Comparison of ENCODE assay signal across 16 mouse cellular contexts in the genomic region with DNA sequence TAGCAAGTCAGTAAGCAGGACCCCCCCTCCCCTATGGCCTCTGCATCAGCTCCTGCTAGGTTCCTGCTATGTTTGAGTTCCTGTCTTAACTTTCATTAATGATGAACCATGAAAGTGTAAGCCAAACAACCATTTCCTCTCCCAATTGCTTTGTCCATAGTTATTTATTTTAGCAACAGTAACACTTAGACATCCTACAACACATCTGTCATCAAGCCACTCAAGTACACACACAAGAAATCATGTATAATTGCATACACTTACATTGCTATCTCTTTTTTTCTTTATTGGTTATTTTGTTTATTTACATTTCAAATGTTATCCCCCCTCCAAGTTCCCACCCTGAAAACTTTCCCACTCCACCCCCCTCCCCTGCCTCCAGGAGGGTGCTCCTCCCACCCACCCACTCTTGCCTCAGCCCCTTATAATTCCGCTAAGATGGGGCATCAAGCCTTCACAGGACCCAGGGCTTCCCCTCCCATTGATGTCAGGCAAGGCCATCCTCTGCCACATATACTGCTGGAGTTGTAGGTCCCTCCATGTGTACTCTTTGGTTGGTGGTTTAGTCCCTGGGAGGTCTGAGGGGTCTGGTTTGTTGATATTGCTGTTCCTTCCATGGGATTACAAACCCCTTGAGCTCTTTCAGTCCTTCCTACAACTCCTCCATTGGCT.
"Had no signal": no experiment of that assay in that cellular context is flagged by ENCODE, and none has a peak within 500 bp of the region (broad histone marks: within the 10 kb centered on the region; RNA-seq: fewer than 3 reads in every experiment).

No protein-coding gene starts in this region.

- H3K4me1 ChIP-seq: neural tube, embryonic 13.5 days; neural tube, embryonic 15.5 days; stomach, embryonic 15.5 days had no signal

- H3K4me2 ChIP-seq: neural tube, embryonic 13.5 days; neural tube, embryonic 15.5 days; stomach, embryonic 15.5 days had no signal

- DNase-seq: retina, postnatal 1 day; right cerebral cortex, adult 18-20 months; right cerebral cortex, postnatal 14 days; right cerebral cortex, postnatal 25 days; right cerebral cortex, postnatal 4 days; spleen, adult 18-20 months; thymus, adult 18-20 months; thymus, adult 2 months; thymus, postnatal 14 days; thymus, postnatal 25 days; thymus, postnatal 36 days; thymus, postnatal 4 days had no signal

- H3K27ac ChIP-seq: neural tube, embryonic 13.5 days; neural tube, embryonic 15.5 days; stomach, embryonic 15.5 days; stomach, postnatal 0 days had no signal

- H3K9ac ChIP-seq: neural tube, embryonic 13.5 days; neural tube, embryonic 15.5 days; stomach, embryonic 15.5 days had no signal

- H3K36me3 ChIP-seq: neural tube, embryonic 13.5 days; neural tube, embryonic 15.5 days; stomach, embryonic 15.5 days had no signal

- H3K27me3 ChIP-seq: neural tube, embryonic 13.5 days; neural tube, embryonic 15.5 days; stomach, embryonic 15.5 days had no signal

- H3K9me3 ChIP-seq: neural tube, embryonic 13.5 days; neural tube, embryonic 15.5 days; stomach, embryonic 15.5 days had no signal

- H3K4me3 ChIP-seq: neural tube, embryonic 13.5 days; neural tube, embryonic 15.5 days; stomach, embryonic 15.5 days had no signal
